ENCODE assay signal across 16 mouse cellular contexts in genomic region chr8:119788607-119789381, GRCm38 (mm10). TPM values are rescaled to one million over a fixed set of nuclear protein-coding genes. Genes with fewer than 3 reads are reported as not detected.
A peak's percentile ranks its signal among the peaks of the same experiment; 100 is the strongest.
DNase-seq lines count a peak whose midpoint lies in the region; ATAC-seq and TF ChIP-seq lines count a peak whose summit lies in the region.
"Had no signal": no experiment of that assay in that cellular context is flagged by ENCODE, and none has a peak within 500 bp of the region (broad histone marks: within the 10 kb centered on the region; RNA-seq: fewer than 3 reads in every experiment).

No protein-coding gene starts in this region.

- TF ChIP-seq CTCF in hindbrain, postnatal 0 days (IDR thresholded peaks at IDR 0.05; ENCODE audit: low read depth): no peak
- no peak for TF ChIP-seq CTCF in lung, postnatal 0 days (IDR thresholded peaks at IDR 0.05)

- no peak overlapping the region for H3K4me2 ChIP-seq in hindbrain, postnatal 0 days (ENCODE audit: low read depth, low read length)
- no peak overlapping the region for H3K4me2 ChIP-seq in hindbrain, embryonic 12.5 days (replicated peaks)
- no peak overlapping the region for H3K4me2 ChIP-seq in forebrain, embryonic 13.5 days
- H3K4me2 ChIP-seq in lung, postnatal 0 days (replicated peaks; ENCODE audit: low read depth, low read length): no peak overlapping the region
- H3K4me2 ChIP-seq: embryonic facial prominence, embryonic 13.5 days; liver, embryonic 12.5 days had no signal

- no peak for TF ChIP-seq EP300 in lung, postnatal 0 days (IDR thresholded peaks at IDR 0.05)

- peak; percentile 43 for DNase-seq in hindbrain, postnatal 0 days (ENCODE audit: low spot score)
- peak; percentile 57 for DNase-seq in Muller cell, postnatal 12 days (ENCODE audit: inconsistent ontology term)
- peak; percentile 56 to 69 for DNase-seq in cerebellum, adult 18-20 months
- no peak for DNase-seq in lung, postnatal 0 days (ENCODE audit: low spot score)
- DNase-seq: kidney, adult 18-20 months; kidney, postnatal 4 days; lung, postnatal 14 days; right cerebral cortex, postnatal 14 days; thymus, postnatal 36 days had no signal

- H3K9me3 ChIP-seq in hindbrain, postnatal 0 days (ENCODE audit: low read length): no peaks in the 10 kb centered on the region
- H3K9me3 ChIP-seq in hindbrain, embryonic 12.5 days (replicated peaks): no peaks in the 10 kb centered on the region
- no peaks in the 10 kb centered on the region for H3K9me3 ChIP-seq in forebrain, embryonic 13.5 days (replicated peaks)
- no peaks in the 10 kb centered on the region for H3K9me3 ChIP-seq in lung, postnatal 0 days (ENCODE audit: low read length)
- H3K9me3 ChIP-seq: embryonic facial prominence, embryonic 13.5 days; liver, embryonic 12.5 days had no signal

- H3K4me1 ChIP-seq in hindbrain, postnatal 0 days (ENCODE audit: insufficient read depth, low read length): peaks cover 6% of the 10 kb centered on the region; the same call in 1 of the 2 replicates
- peaks cover 49% of the 10 kb centered on the region for H3K4me1 ChIP-seq in hindbrain, embryonic 12.5 days
- peaks cover 61% of the 10 kb centered on the region for H3K4me1 ChIP-seq in forebrain, embryonic 13.5 days
- H3K4me1 ChIP-seq in lung, postnatal 0 days (ENCODE audit: insufficient read depth, low read depth, low read length): peaks cover 5% of the 10 kb centered on the region; the same call in 1 of the 2 replicates

- no peak for ATAC-seq in hindbrain, postnatal 0 days
- no peak for ATAC-seq in hindbrain, embryonic 12.5 days (ENCODE audit: low FRiP score)
- ATAC-seq in forebrain, embryonic 13.5 days: no peak
- no peak for ATAC-seq in megakaryocyte, adult 5-6 weeks (ENCODE audit: poor library complexity, severe bottlenecking)
- no peak for ATAC-seq in lung, postnatal 0 days
- ATAC-seq: liver, embryonic 12.5 days; midbrain, embryonic 16.5 days; Patski had no signal

- H3K27ac ChIP-seq in hindbrain, postnatal 0 days: no peak overlapping the region
- H3K27ac ChIP-seq in hindbrain, embryonic 12.5 days: no peak overlapping the region
- peak overlapping the region; percentile 57 for H3K27ac ChIP-seq in forebrain, embryonic 13.5 days
- H3K27ac ChIP-seq in lung, postnatal 0 days (ENCODE audit: low read length): no peak overlapping the region
- H3K27ac ChIP-seq: embryonic facial prominence, embryonic 13.5 days; liver, embryonic 12.5 days had no signal

- WGBS in hindbrain, postnatal 0 days: 56% methylated on average over 9 of the region's 9 CpGs
- 66% methylated on average over 9 of the region's 9 CpGs for WGBS in hindbrain, embryonic 12.5 days
- WGBS in forebrain, embryonic 13.5 days: 67% methylated on average over 9 of the region's 9 CpGs
- WGBS in lung, postnatal 0 days: 73% methylated on average over 9 of the region's 9 CpGs

- no peak overlapping the region for H3K9ac ChIP-seq in hindbrain, postnatal 0 days (replicated peaks; ENCODE audit: low read length)
- H3K9ac ChIP-seq in hindbrain, embryonic 12.5 days: no peak overlapping the region
- H3K9ac ChIP-seq in forebrain, embryonic 13.5 days: no peak overlapping the region
- H3K9ac ChIP-seq in lung, postnatal 0 days (replicated peaks; ENCODE audit: low read depth): no peak overlapping the region
- H3K9ac ChIP-seq: embryonic facial prominence, embryonic 13.5 days; liver, embryonic 12.5 days had no signal

- H3K27me3 ChIP-seq in hindbrain, postnatal 0 days (ENCODE audit: insufficient read depth, low read length): no peaks in the 10 kb centered on the region
- no peaks in the 10 kb centered on the region for H3K27me3 ChIP-seq in hindbrain, embryonic 12.5 days
- no peaks in the 10 kb centered on the region for H3K27me3 ChIP-seq in forebrain, embryonic 13.5 days
- H3K27me3 ChIP-seq in lung, postnatal 0 days (replicated peaks; ENCODE audit: insufficient read depth, low read length): no peaks in the 10 kb centered on the region
- H3K27me3 ChIP-seq: embryonic facial prominence, embryonic 13.5 days; liver, embryonic 12.5 days; Patski had no signal

- H3K36me3 ChIP-seq in hindbrain, postnatal 0 days (ENCODE audit: insufficient read depth, low read length): no peaks in the 10 kb centered on the region
- H3K36me3 ChIP-seq in hindbrain, embryonic 12.5 days: no peaks in the 10 kb centered on the region
- H3K36me3 ChIP-seq in forebrain, embryonic 13.5 days (ENCODE audit: poor library complexity, severe bottlenecking): no peaks in the 10 kb centered on the region
- H3K36me3 ChIP-seq in lung, postnatal 0 days (ENCODE audit: insufficient read depth, low read length): no peaks in the 10 kb centered on the region
- H3K36me3 ChIP-seq: embryonic facial prominence, embryonic 13.5 days; liver, embryonic 12.5 days had no signal

- H3K4me3 ChIP-seq in hindbrain, postnatal 0 days (ENCODE audit: low read length): no peak overlapping the region
- H3K4me3 ChIP-seq in hindbrain, embryonic 12.5 days: no peak overlapping the region
- H3K4me3 ChIP-seq in forebrain, embryonic 13.5 days: no peak overlapping the region
- H3K4me3 ChIP-seq in lung, postnatal 0 days (ENCODE audit: low read depth, low read length): no peak overlapping the region
- H3K4me3 ChIP-seq: embryonic facial prominence, embryonic 13.5 days; liver, embryonic 12.5 days had no signal

RNA-seq across cellular contexts. Expression of gene Tldc1, which starts 10.6 kb away (rescaled TPM):
- 20.2 and 21.2 TPM in 2 replicates for total RNA-seq in hindbrain, postnatal 0 days (2014; rRNA removed)
- polyA plus RNA-seq in hindbrain, postnatal 0 days (2015; fragmentation: Nextera tagmentation; extraction: Ambion mirVana): 7.4 and 8.4 TPM in 2 replicates
- polyA plus RNA-seq in hindbrain, embryonic 12.5 days (2016; fragmentation: Nextera tagmentation; extraction: Ambion mirVana): 11.9 and 12.2 TPM in 2 replicates
- polyA plus RNA-seq in forebrain, embryonic 13.5 days (2015; fragmentation: Nextera tagmentation; extraction: Ambion mirVana): 11.6 and 14.4 TPM in 2 replicates
- total RNA-seq in megakaryocyte, adult 5-6 weeks (2015): 2.2 and 2.6 TPM in 2 replicates
- total RNA-seq in megakaryocyte, adult 5-6 weeks (2017): 2.9 and 4.3 TPM in 2 replicates
- polyA plus RNA-seq in lung, postnatal 0 days (2015; fragmentation: Nextera tagmentation; extraction: Ambion mirVana): 7.9 and 9.7 TPM in 2 replicates

RNA-seq across cellular contexts. Expression of gene Cotl1, which starts 51.5 kb away (rescaled TPM):
- total RNA-seq in hindbrain, postnatal 0 days (2014; rRNA removed): 263 and 269 TPM in 2 replicates
- 85.4 and 87.8 TPM in 2 replicates for polyA plus RNA-seq in hindbrain, postnatal 0 days (2015; fragmentation: Nextera tagmentation; extraction: Ambion mirVana)
- 115 and 142 TPM in 2 replicates for polyA plus RNA-seq in hindbrain, embryonic 12.5 days (2016; fragmentation: Nextera tagmentation; extraction: Ambion mirVana)
- 92.3 and 99.6 TPM in 2 replicates for polyA plus RNA-seq in forebrain, embryonic 13.5 days (2015; fragmentation: Nextera tagmentation; extraction: Ambion mirVana)
- 526 and 619 TPM in 2 replicates for total RNA-seq in megakaryocyte, adult 5-6 weeks (2015)
- total RNA-seq in megakaryocyte, adult 5-6 weeks (2017): 490 and 532 TPM in 2 replicates
- 54.3 and 54.6 TPM in 2 replicates for polyA plus RNA-seq in lung, postnatal 0 days (2015; fragmentation: Nextera tagmentation; extraction: Ambion mirVana)
